Mouse (Mus musculus) liver, embryonic 14.5 days (tissue): ENCODE results near the gene Pdha2.

Experiments used
- CTCF ChIP-seq: IDR thresholded peaks from 2 replicates; pipeline ENCODE4 v1.5.1; 2016; ENCODE audit warnings: antibody characterized with exemption, low read depth, control low read depth
- EP300 ChIP-seq: IDR thresholded peaks from 2 replicates; pipeline ENCODE4 v1.6.1; 2016; ENCODE audit warnings: antibody characterized with exemption, low read depth

DNA sequence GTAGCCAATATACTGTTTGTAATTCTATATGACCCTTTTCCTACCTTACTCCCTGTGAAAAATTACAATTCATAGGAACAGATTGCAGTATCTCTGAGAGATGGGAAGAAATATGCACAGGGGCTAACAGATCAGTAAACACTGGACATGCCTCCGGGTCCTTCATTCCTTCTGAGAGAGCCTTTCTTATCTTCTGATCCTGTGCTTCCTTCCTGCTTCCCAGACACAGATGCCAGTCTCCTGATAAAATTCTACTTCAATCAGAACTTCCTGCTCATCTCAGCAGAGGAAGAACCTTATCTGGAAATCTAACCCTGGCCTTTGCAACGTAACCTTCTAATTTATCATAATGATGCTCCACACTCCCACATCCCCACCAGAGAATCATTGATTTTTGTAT lies 6.4 kb upstream of the Pdha2 start:
- TF ChIP-seq CTCF (no peak), EP300 (no peak)
